Mouse (Mus musculus): ENCODE measurements around the gene Toe1. TPM values are rescaled to one million over a fixed set of nuclear protein-coding genes. Genes with fewer than 3 reads are reported as not detected.

Toe1 gene
- total and polyA plus RNA-seq, 3 experiments: 31.3 to 47.8 (median 40.3) TPM

DNA sequence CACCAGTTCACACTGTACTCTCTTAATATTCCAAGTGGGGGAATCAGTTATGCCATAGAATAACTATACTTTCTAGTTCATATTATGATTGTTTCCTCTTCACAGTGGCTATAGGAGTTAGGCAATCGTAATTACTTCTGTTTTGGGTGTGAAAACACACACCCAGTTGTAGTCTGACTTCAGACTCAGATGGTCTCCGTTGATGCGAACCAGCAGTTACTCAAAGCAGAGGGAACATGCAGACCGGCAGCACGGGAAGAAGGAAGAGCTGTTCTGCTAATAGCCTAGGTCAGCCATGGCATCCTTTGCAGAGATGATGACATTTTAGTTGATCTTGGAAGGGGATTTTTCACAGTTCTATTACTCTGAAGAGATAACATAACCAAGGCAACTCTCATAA, 38.9 kb downstream of the Toe1 start:
- Histone ChIP-seq H3K9me3 (replicated peaks; ENCODE audit: low read length) (no peaks in the 10 kb centered on the region), H3K36me3 (replicated peaks in 1 of 2; ENCODE audit: control insufficient read depth in 1 of 2, insufficient read depth in 1 of 2, low read length in 1 of 2) (no peaks in the 10 kb centered on the region), H3K79me2 (replicated peaks; ENCODE audit: control insufficient read depth, extremely low read depth, insufficient read depth, poor library complexity, severe bottlenecking) (no peaks in the 10 kb centered on the region), H3K4me2 (ENCODE audit: insufficient read depth, low read depth, poor library complexity, severe bottlenecking) (no peak overlapping the region), H3K27me3 (replicated peaks) (no peaks in the 10 kb centered on the region), H3K9ac (ENCODE audit: insufficient read depth, low read depth) (no peak overlapping the region), H3K4me1 (ENCODE audit: control insufficient read depth in 1 of 2, insufficient read depth in 2 of 2) (no peaks in the 10 kb centered on the region), H3K4me3 (replicated peaks in 1 of 3; ENCODE audit: low read depth in 2 of 3, low read length in 2 of 3, poor library complexity in 1 of 3) (no peak overlapping the region), H3K27ac (ENCODE audit: insufficient read depth, low read depth) (no peak overlapping the region)
- dilution Hi-C loops (cut with MboI; ENCODE audit: extremely low pct_ligation_motif_present, extremely low pct_unique_long_range_greater_than_20kb, low sequenced_read_pairs) (no loop called here), in situ Hi-C loops (cut with MboI; ENCODE audit: low pct_ligation_motif_present, low pct_unique_long_range_greater_than_20kb, low sequenced_read_pairs) (no loop called here)
- TF ChIP-seq ZMIZ1 (IDR thresholded peaks at IDR 0.05; ENCODE audit: low read depth, low read length) (no peak), MYC (IDR thresholded peaks at IDR 0.05; ENCODE audit: low read depth, low read length) (no peak), TCF12 (IDR thresholded peaks at IDR 0.05; ENCODE audit: low read depth, low read length) (no peak), TBP (conservative IDR thresholded peaks at IDR 0.05; ENCODE audit: low read depth, low read length) (no peak), MEF2A (IDR thresholded peaks at IDR 0.05; ENCODE audit: borderline replicate concordance, low read depth, low read length) (no peak), NELFE (IDR thresholded peaks at IDR 0.05; ENCODE audit: low read depth, low read length) (no peak), ETS1 (conservative IDR thresholded peaks at IDR 0.05; ENCODE audit: low read depth, low read length) (no peak), USF2 (conservative IDR thresholded peaks at IDR 0.05; ENCODE audit: low read depth, low read length) (no peak), RAD21 (IDR thresholded peaks at IDR 0.05; ENCODE audit: low read depth, low read length) (no peak), ZKSCAN1 (IDR thresholded peaks at IDR 0.05; ENCODE audit: borderline replicate concordance, low read depth, low read length) (no peak), CTCF (conservative IDR thresholded peaks at IDR 0.05 in 1 of 2, IDR thresholded peaks at IDR 0.05 in 1 of 2; ENCODE audit: low read depth in 2 of 2, low read length in 2 of 2) (no peak), ZNF384 (IDR thresholded peaks at IDR 0.05; ENCODE audit: low read depth, low read length) (no peak), CHD2 (IDR thresholded peaks at IDR 0.05; ENCODE audit: low read length) (no peak)
- no peak for DNase-seq (ENCODE audit: extremely low read depth)

DNA sequence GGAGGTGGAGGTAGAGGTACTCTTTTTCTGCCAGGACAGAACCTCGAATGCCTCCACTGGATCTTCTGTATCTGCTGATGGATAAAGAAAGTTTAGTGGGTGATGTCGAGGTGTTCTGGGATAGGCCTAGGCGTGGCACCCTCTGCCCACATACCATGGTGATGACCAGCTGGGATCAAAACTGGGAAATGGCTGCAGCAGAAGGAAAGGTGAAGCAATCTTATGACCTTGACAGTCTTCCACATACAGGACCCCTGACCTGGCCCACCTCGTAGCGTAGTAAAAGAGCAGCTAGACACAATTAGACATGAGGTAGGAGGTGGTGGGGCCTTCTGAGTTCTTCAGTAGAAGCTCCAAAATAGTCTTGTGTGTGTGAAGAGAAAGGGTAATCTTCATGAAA, 43.4 kb downstream of the Toe1 start:
- no peak overlapping the region for H3K4me3 ChIP-seq (replicated peaks in 1 of 3; ENCODE audit: low read depth in 2 of 3, low read length in 2 of 3, poor library complexity in 1 of 3)
- dilution Hi-C loops (cut with MboI; ENCODE audit: extremely low pct_ligation_motif_present, extremely low pct_unique_long_range_greater_than_20kb, low sequenced_read_pairs): no loop called here
- H3K27ac ChIP-seq (ENCODE audit: insufficient read depth, low read depth): no peak overlapping the region
- no peak overlapping the region for H3K4me2 ChIP-seq (ENCODE audit: insufficient read depth, low read depth, poor library complexity, severe bottlenecking)
- TF ChIP-seq TBP (conservative IDR thresholded peaks at IDR 0.05; ENCODE audit: low read depth, low read length): no peak
- TF ChIP-seq IRF4 (IDR thresholded peaks at IDR 0.05; ENCODE audit: low read depth, low read length): no peak
- no peak for TF ChIP-seq NELFE (IDR thresholded peaks at IDR 0.05; ENCODE audit: low read depth, low read length)
- no peaks in the 10 kb centered on the region for H3K79me2 ChIP-seq (replicated peaks; ENCODE audit: control insufficient read depth, extremely low read depth, insufficient read depth, poor library complexity, severe bottlenecking)
- H3K4me1 ChIP-seq (ENCODE audit: control insufficient read depth in 1 of 2, insufficient read depth in 2 of 2): no peaks in the 10 kb centered on the region
- no peak for DNase-seq (ENCODE audit: extremely low read depth)
- no peak overlapping the region for H3K9ac ChIP-seq (ENCODE audit: insufficient read depth, low read depth)
- no peaks in the 10 kb centered on the region for H3K27me3 ChIP-seq (replicated peaks)
- no peaks in the 10 kb centered on the region for H3K9me3 ChIP-seq (replicated peaks; ENCODE audit: low read length)
- in situ Hi-C loops (cut with MboI; ENCODE audit: low pct_ligation_motif_present, low pct_unique_long_range_greater_than_20kb, low sequenced_read_pairs): no loop called here
- H3K36me3 ChIP-seq (replicated peaks in 1 of 2; ENCODE audit: control insufficient read depth in 1 of 2, insufficient read depth in 1 of 2, low read length in 1 of 2): no peaks in the 10 kb centered on the region

DNA sequence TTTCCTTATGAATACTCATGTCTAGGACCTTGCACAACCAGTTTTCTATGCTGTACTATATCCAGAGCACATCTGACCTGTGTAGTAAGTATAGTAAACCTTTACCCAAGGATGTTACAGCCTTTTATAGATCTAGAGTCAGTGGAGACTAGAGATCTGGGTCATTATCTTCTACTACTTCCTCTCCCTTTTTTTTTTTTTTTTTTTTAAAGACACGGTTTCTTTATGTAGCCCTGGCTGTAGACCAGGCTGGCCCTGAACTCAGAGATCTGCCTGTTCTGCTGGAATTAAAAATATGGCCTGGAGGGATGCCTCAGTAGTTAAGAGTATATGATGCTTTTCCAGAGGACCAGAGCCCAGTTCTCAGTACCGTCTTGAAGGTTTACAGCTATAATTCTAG, 45.5 kb downstream of the Toe1 start:
- TF ChIP-seq TCF12 (IDR thresholded peaks at IDR 0.05; ENCODE audit: low read depth, low read length) (no peak), POLR2AphosphoS2 (IDR thresholded peaks at IDR 0.05; ENCODE audit: low read depth, low read length) (no peak)
- H3K4me1 ChIP-seq (ENCODE audit: control insufficient read depth in 1 of 2, insufficient read depth in 2 of 2): no peaks in the 10 kb centered on the region

More for the DNA sequence above, 45.5 kb downstream of the Toe1 start:
- Histone ChIP-seq H3K9ac (ENCODE audit: insufficient read depth, low read depth) (no peak overlapping the region), H3K36me3 (replicated peaks in 1 of 2; ENCODE audit: control insufficient read depth in 1 of 2, insufficient read depth in 1 of 2, low read length in 1 of 2) (peaks cover 0 to 2% of the 10 kb centered on the region in 2 experiments), H3K4me3 (replicated peaks in 1 of 3; ENCODE audit: low read depth in 2 of 3, low read length in 2 of 3, poor library complexity in 1 of 3) (no peak overlapping the region), H3K9me3 (replicated peaks; ENCODE audit: low read length) (no peaks in the 10 kb centered on the region), H3K4me2 (ENCODE audit: insufficient read depth, low read depth, poor library complexity, severe bottlenecking) (no peak overlapping the region), H3K27me3 (replicated peaks) (no peaks in the 10 kb centered on the region), H3K27ac (ENCODE audit: insufficient read depth, low read depth) (no peak overlapping the region), H3K79me2 (replicated peaks; ENCODE audit: control insufficient read depth, extremely low read depth, insufficient read depth, poor library complexity, severe bottlenecking) (no peaks in the 10 kb centered on the region)
- no peak for DNase-seq (ENCODE audit: extremely low read depth)
- in situ Hi-C loops (cut with MboI; ENCODE audit: low pct_ligation_motif_present, low pct_unique_long_range_greater_than_20kb, low sequenced_read_pairs): no loop called here
- dilution Hi-C loops (cut with MboI; ENCODE audit: extremely low pct_ligation_motif_present, extremely low pct_unique_long_range_greater_than_20kb, low sequenced_read_pairs): no loop called here
